Mouse (Mus musculus): Measurements from ENCODE around the gene Fgd2.
A peak's percentile ranks its signal among the peaks of the same experiment; 100 is the strongest.

The Fgd2 gene

GRCm38 (mm10) chr17:29422337-29422736 is 61.6 kb downstream of the Fgd2 start:
- DNase-seq (ENCODE audit: extremely low read depth, low read depth, low spot score): no peak

GRCm38 (mm10) chr17:29422912-29423504 is 62.3 kb downstream of the Fgd2 start:
- DNase-seq (ENCODE audit: extremely low read depth, low read depth, low spot score): peak; percentile 86

- DNase-seq (ENCODE audit: extremely low read depth, low read depth, low spot score): no peak
Observed at GRCm38 (mm10) chr17:29423991-29424390, 63.3 kb downstream of the Fgd2 start.

- no peak for DNase-seq (ENCODE audit: extremely low read depth, low read depth, low spot score)
Observed at GRCm38 (mm10) chr17:29425345-29425744, 64.6 kb downstream of the Fgd2 start.

GRCm38 (mm10) chr17:29428213-29428612 is 67.5 kb downstream of the Fgd2 start:
- DNase-seq (ENCODE audit: extremely low read depth, low read depth, low spot score): no peak

- DNase-seq (ENCODE audit: extremely low read depth, low read depth, low spot score): no peak
Observed at GRCm38 (mm10) chr17:29428826-29429225, 68.1 kb downstream of the Fgd2 start.
